Mouse (Mus musculus) embryonic stem cell, embryonic (primary cell): ENCODE results near the gene Gm29564.
"Not testable (repeated sequence)": the region's sequence is repeated elsewhere in the genome, so short reads cannot be mapped to it uniquely, and the experiment has no call there.

Source experiments
- CTCF ChIA-PET, 4 experiments: fragments of 300-600 bp in 2 of 4; fragments of 350-600 bp in 2 of 4; sonication (Branson Sonifier 250); formaldehyde crosslinking; loops; one replicate each; lab custom pipeline; 2022; ENCODE audit warnings: inconsistent platforms in 2 of 4; lab: Charles Lee
- POLR2A ChIA-PET, 4 experiments: fragments of 300-600 bp in 2 of 4; fragments of 350-600 bp in 2 of 4; sonication (Branson Sonifier 250); formaldehyde crosslinking; loops; one replicate each; lab custom pipeline; 2022; ENCODE audit warnings: antibody characterized with exemption in 4 of 4, inconsistent platforms in 1 of 4; lab: Charles Lee

Gm29564 gene

DNA sequence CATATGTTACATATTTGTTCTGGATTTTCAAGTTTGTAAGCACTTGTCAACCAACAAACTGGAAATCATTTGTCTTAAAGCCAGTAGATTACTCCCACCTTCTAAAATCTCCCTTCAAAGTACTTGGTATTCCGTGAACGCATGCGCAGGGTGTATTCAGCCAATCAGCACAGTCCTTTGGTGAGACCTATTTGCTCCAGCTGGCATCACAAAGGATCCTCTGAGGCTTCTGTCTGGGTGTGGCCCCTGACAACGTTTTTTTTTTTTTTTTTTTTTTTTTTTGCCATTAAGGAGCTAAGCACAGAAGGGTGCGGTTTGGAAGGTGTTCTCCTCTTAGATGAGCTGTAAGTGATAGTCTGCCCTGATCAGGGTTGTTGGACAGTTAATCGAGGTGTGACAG lies at the start of gene Gm29564:
Gene Gm29564, plus strand, starts transcription at position 301 of the 400 bp plus-strand sequence.
- CTCF ChIA-PET, POLR2A ChIA-PET: not testable (repeated sequence)
